In the genomic region with DNA sequence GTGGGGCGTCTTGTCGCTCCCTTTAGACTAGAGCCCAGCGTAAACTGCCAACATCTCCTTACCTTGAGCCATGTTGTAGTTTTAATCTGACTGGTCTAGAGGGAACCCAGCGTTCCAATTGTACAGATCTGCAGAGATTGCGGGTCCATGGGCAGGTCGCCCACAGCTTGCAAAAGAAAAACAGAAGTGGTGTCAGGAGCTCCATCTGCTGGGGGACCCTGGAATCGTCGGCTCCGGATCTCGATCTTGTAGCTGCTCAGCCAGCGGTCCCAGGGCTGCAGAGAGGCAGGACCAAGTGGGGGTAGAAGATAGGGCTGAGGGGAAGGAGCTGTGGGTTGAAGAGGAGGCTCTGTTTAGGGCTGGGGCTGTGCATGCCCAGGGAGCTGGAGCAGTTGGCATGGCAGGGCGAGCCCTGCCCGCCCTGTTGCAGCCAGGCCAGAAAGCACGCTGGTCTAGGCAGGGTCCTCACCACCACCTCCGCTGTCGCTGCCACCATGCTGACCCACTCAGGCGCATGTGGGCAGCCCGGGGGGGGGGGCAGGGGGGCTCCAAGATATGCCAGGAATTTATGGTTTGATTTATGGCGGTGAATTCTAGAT, we compare ENCODE assay signal across 8 mouse cellular contexts. TPM values are rescaled to one million over a fixed set of nuclear protein-coding genes. Genes with fewer than 3 reads are reported as not detected.
DNase-seq lines count a peak whose midpoint lies in the region; ATAC-seq and TF ChIP-seq lines count a peak whose summit lies in the region.

No protein-coding gene starts in this region.

- no peak for ATAC-seq in liver, postnatal 0 days
- ATAC-seq in heart, embryonic 12.5 days (ENCODE audit: insufficient number of reproducible peaks, low FRiP score): no peak

- TF ChIP-seq EP300 in liver, postnatal 0 days (IDR thresholded peaks at IDR 0.05; ENCODE audit: low read depth): no peak

- no peak overlapping the region for H3K27ac ChIP-seq in kidney, adult 2 months (ENCODE audit: insufficient read depth, low read depth, low read length)
- no peak overlapping the region for H3K27ac ChIP-seq in liver, postnatal 0 days (ENCODE audit: low read depth)
- H3K27ac ChIP-seq in heart, embryonic 12.5 days (ENCODE audit: poor library complexity, severe bottlenecking): no peak overlapping the region

- TF ChIP-seq CTCF in kidney, adult 2 months (conservative IDR thresholded peaks at IDR 0.05; ENCODE audit: insufficient read depth, insufficient read length, low read depth, low read length): peak; percentile 62
- TF ChIP-seq CTCF in liver, postnatal 0 days (IDR thresholded peaks at IDR 0.05; ENCODE audit: low read depth): peak; percentile 43

- WGBS in kidney, adult 2 months: 53% methylated on average over 19 of the region's 19 CpGs
- 53% methylated on average over 19 of the region's 19 CpGs for WGBS in liver, postnatal 0 days (ENCODE audit: insufficient replicate concordance)
- WGBS in heart, embryonic 12.5 days: 48% methylated on average over 18 of the region's 19 CpGs

- H3K9me3 ChIP-seq in liver, postnatal 0 days (ENCODE audit: low read length): no peaks in the 10 kb centered on the region
- peaks cover 14% of the 10 kb centered on the region; the same call in 1 of the 2 replicates for H3K9me3 ChIP-seq in heart, embryonic 12.5 days (replicated peaks)

- no peak overlapping the region for H3K9ac ChIP-seq in liver, postnatal 0 days (replicated peaks)
- no peak overlapping the region for H3K9ac ChIP-seq in heart, embryonic 12.5 days

- peak; percentile 21 for DNase-seq in layer of hippocampus, adult 11-12 months (ENCODE audit: low spot score)
- no peak for DNase-seq in layer of hippocampus, adult 9-11 months
- peak; percentile 37 for DNase-seq in Muller cell, postnatal 12 days (ENCODE audit: inconsistent ontology term)
- peak; percentile 50 for DNase-seq in embryo, embryonic 11 days
- peak; percentile 58 for DNase-seq in kidney, adult 2 months
- peak; percentile 33 for DNase-seq in liver, postnatal 0 days
- peak; percentile 60 for DNase-seq in retina, postnatal 1 day

- H3K4me3 ChIP-seq in kidney, adult 2 months (ENCODE audit: insufficient read depth, low read depth, low read length): no peak overlapping the region
- no peak overlapping the region for H3K4me3 ChIP-seq in liver, postnatal 0 days (ENCODE audit: low read depth, low read length)
- H3K4me3 ChIP-seq in heart, embryonic 12.5 days: no peak overlapping the region

- H3K36me3 ChIP-seq in kidney, adult 2 months (ENCODE audit: control insufficient read depth, insufficient read depth, low read length): no peaks in the 10 kb centered on the region
- H3K36me3 ChIP-seq in liver, postnatal 0 days (replicated peaks; ENCODE audit: insufficient read depth, low read length): no peaks in the 10 kb centered on the region
- H3K36me3 ChIP-seq in heart, embryonic 12.5 days: no peaks in the 10 kb centered on the region

- TF ChIP-seq POLR2A in kidney, adult 2 months (IDR thresholded peaks at IDR 0.05; ENCODE audit: low read depth, low read length): no peak

- H3K4me1 ChIP-seq in kidney, adult 2 months (ENCODE audit: control insufficient read depth, insufficient read depth, low read length): no peaks in the 10 kb centered on the region
- no peaks in the 10 kb centered on the region for H3K4me1 ChIP-seq in liver, postnatal 0 days (ENCODE audit: insufficient read depth)
- no peaks in the 10 kb centered on the region for H3K4me1 ChIP-seq in heart, embryonic 12.5 days (replicated peaks)

- H3K4me2 ChIP-seq in liver, postnatal 0 days (ENCODE audit: low read depth, low read length): no peak overlapping the region
- no peak overlapping the region for H3K4me2 ChIP-seq in heart, embryonic 12.5 days

- H3K27me3 ChIP-seq in kidney, adult 2 months (replicated peaks; ENCODE audit: control insufficient read depth, insufficient read depth, low read length): no peaks in the 10 kb centered on the region
- H3K27me3 ChIP-seq in liver, postnatal 0 days (ENCODE audit: insufficient read depth, low read length): no peaks in the 10 kb centered on the region
- H3K27me3 ChIP-seq in heart, embryonic 12.5 days (replicated peaks): no peaks in the 10 kb centered on the region

RNA-seq across cellular contexts. Expression of a gene that starts 21.3 kb away (rescaled TPM):
- polyA plus RNA-seq in kidney, adult 2 months (2012; rRNA removed): 0.38 and 0.46 TPM in 2 replicates
- polyA plus RNA-seq in liver, postnatal 0 days (2015; fragmentation: Nextera tagmentation; extraction: Ambion mirVana): 12.1 and 15.1 TPM in 2 replicates
- polyA plus RNA-seq in heart, embryonic 12.5 days (2016; fragmentation: Nextera tagmentation; extraction: Ambion mirVana): 51.7 and 52.5 TPM in 2 replicates
